Comparison of ENCODE assay signal across 25 mouse cellular contexts in the genomic region with DNA sequence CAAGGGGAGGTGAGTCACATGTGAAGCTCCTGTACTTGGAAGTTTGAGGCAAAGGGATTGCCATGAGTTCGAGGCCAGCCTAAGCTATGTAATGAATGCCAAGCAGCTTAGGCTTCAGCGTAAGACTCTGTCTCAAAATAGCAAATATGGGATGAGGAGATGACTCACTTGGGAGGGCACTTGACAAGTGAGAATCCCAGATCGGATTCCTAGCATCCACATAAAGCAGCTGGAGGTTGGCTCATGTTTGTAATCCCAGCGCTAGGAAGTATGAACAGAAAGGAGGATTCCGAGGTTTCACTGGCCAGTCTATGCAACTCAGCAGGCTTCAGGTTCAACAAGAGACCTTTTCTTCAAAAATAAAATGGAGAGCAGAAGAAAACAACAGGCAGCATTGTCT. TPM values are rescaled to one million over a fixed set of nuclear protein-coding genes. Genes with fewer than 3 reads are reported as not detected.
"Had no signal": no experiment of that assay in that cellular context is flagged by ENCODE, and none has a peak within 500 bp of the region (broad histone marks: within the 10 kb centered on the region; RNA-seq: fewer than 3 reads in every experiment).

No protein-coding gene starts in this region.

- DNase-seq: kidney, adult 9 months; kidney, postnatal 14 days; kidney, postnatal 4 days; liver; lung, adult 18-20 months; lung, postnatal 10 days; lung, postnatal 4 days; midbrain, embryonic 14.5 days; thymus, adult 2 months; thymus, postnatal 14 days; thymus, postnatal 4 days had no signal

- H3K4me2 ChIP-seq: limb, embryonic 13.5 days; liver, embryonic 12.5 days; liver, embryonic 15.5 days; lung, embryonic 15.5 days; midbrain, embryonic 11.5 days; neural tube, embryonic 12.5 days; neural tube, embryonic 15.5 days had no signal

- H3K4me3 ChIP-seq: limb, embryonic 10.5 days; limb, embryonic 13.5 days; liver, embryonic 12.5 days; liver, embryonic 15.5 days; lung, embryonic 15.5 days; neural tube, embryonic 12.5 days; neural tube, embryonic 15.5 days had no signal

- H3K36me3 ChIP-seq: limb, embryonic 10.5 days; limb, embryonic 13.5 days; liver, embryonic 12.5 days; liver, embryonic 15.5 days; lung, embryonic 15.5 days; neural tube, embryonic 12.5 days; neural tube, embryonic 15.5 days had no signal

- H3K27me3 ChIP-seq: limb, embryonic 13.5 days; liver, embryonic 12.5 days; liver, embryonic 15.5 days; lung, embryonic 15.5 days; neural tube, embryonic 12.5 days; neural tube, embryonic 15.5 days had no signal

RNA-seq across cellular contexts. Expression of gene Krt33a, which starts 5.4 kb away (rescaled TPM):
- polyA plus RNA-seq: kidney, embryonic 16.5 days; limb, embryonic 10.5 days; limb, embryonic 13.5 days; liver, embryonic 12.5 days; liver, embryonic 15.5 days; lung, embryonic 15.5 days; midbrain, embryonic 11.5 days; midbrain, embryonic 14.5 days; midbrain, postnatal 0 days; neural tube, embryonic 12.5 days; neural tube, embryonic 15.5 days; small intestine, adult 2 months; spleen, adult 2 months; stomach, embryonic 14.5 days had no signal

RNA-seq across cellular contexts. Expression of gene Krt33b, which starts 8.2 kb away (rescaled TPM):
- polyA plus RNA-seq: limb, embryonic 10.5 days; liver, embryonic 12.5 days; liver, embryonic 15.5 days; lung, embryonic 15.5 days; midbrain, embryonic 11.5 days; midbrain, embryonic 14.5 days; neural tube, embryonic 12.5 days; neural tube, embryonic 15.5 days; small intestine, adult 2 months; spleen, adult 2 months; stomach, postnatal 0 days had no signal

RNA-seq across cellular contexts. Expression of gene Krt34, which starts 19.9 kb away (rescaled TPM):
- polyA plus RNA-seq: kidney, embryonic 16.5 days; limb, embryonic 10.5 days; limb, embryonic 13.5 days; liver, embryonic 12.5 days; liver, embryonic 15.5 days; midbrain, embryonic 11.5 days; midbrain, embryonic 14.5 days; midbrain, postnatal 0 days; neural tube, embryonic 12.5 days; neural tube, embryonic 15.5 days; small intestine, adult 2 months; spleen, adult 2 months; thymus, adult 2 months had no signal

RNA-seq across cellular contexts. Expression of gene Krtap17-1, which starts 27.6 kb away (rescaled TPM):
- polyA plus RNA-seq: kidney, embryonic 16.5 days; liver, embryonic 12.5 days; liver, embryonic 15.5 days; midbrain, embryonic 11.5 days; midbrain, embryonic 14.5 days; neural tube, embryonic 12.5 days; small intestine, adult 2 months; spleen, adult 2 months; stomach, embryonic 14.5 days had no signal

RNA-seq across cellular contexts. Expression of gene Krt31, which starts 28.9 kb away (rescaled TPM):
- polyA plus RNA-seq: kidney, embryonic 16.5 days; limb, embryonic 10.5 days; limb, embryonic 13.5 days; liver, embryonic 12.5 days; liver, embryonic 15.5 days; midbrain, embryonic 11.5 days; midbrain, embryonic 14.5 days; midbrain, postnatal 0 days; neural tube, embryonic 12.5 days; neural tube, embryonic 15.5 days; spleen, adult 2 months; stomach, postnatal 0 days had no signal
